Mouse (Mus musculus): ENCODE results near the gene Pigk. TPM values are rescaled to one million over a fixed set of nuclear protein-coding genes. Genes with fewer than 3 reads are reported as not detected.
A peak's percentile ranks its signal among the peaks of the same experiment; 100 is the strongest.

Pigk gene
- polyA plus RNA-seq, 1 experiment: 17.0 TPM

- no peak for TF ChIP-seq POLR2A (IDR thresholded peaks at IDR 0.05; ENCODE audit: borderline replicate concordance, extremely low read depth, insufficient read depth, insufficient read length, poor library complexity, severe bottlenecking)
- TF ChIP-seq CTCF (IDR thresholded peaks at IDR 0.05; ENCODE audit: borderline replicate concordance, extremely low read depth, insufficient read depth, insufficient read length): no peak
- DNase-seq (ENCODE audit: low read depth): peak; percentile 75
Observed at GRCm38 (mm10) chr3:152928287-152928975, 214.5 kb downstream of the Pigk start.

GRCm38 (mm10) chr3:152929256-152929787, 215.4 kb downstream of the Pigk start:
- no peak for DNase-seq (ENCODE audit: low read depth)
- TF ChIP-seq POLR2A (IDR thresholded peaks at IDR 0.05; ENCODE audit: borderline replicate concordance, extremely low read depth, insufficient read depth, insufficient read length, poor library complexity, severe bottlenecking) (no peak), CTCF (IDR thresholded peaks at IDR 0.05; ENCODE audit: borderline replicate concordance, extremely low read depth, insufficient read depth, insufficient read length) (no peak)

- no peak for TF ChIP-seq CTCF (IDR thresholded peaks at IDR 0.05; ENCODE audit: borderline replicate concordance, extremely low read depth, insufficient read depth, insufficient read length)
- TF ChIP-seq POLR2A (IDR thresholded peaks at IDR 0.05; ENCODE audit: borderline replicate concordance, extremely low read depth, insufficient read depth, insufficient read length, poor library complexity, severe bottlenecking): no peak
- no peak for DNase-seq (ENCODE audit: low read depth)
Observed at GRCm38 (mm10) chr3:152929788-152930281, 215.9 kb downstream of the Pigk start.

GRCm38 (mm10) chr3:152931354-152931753, 217.5 kb downstream of the Pigk start:
- DNase-seq (ENCODE audit: low read depth): no peak
- TF ChIP-seq POLR2A (IDR thresholded peaks at IDR 0.05; ENCODE audit: borderline replicate concordance, extremely low read depth, insufficient read depth, insufficient read length, poor library complexity, severe bottlenecking) (no peak), CTCF (IDR thresholded peaks at IDR 0.05; ENCODE audit: borderline replicate concordance, extremely low read depth, insufficient read depth, insufficient read length) (no peak)

GRCm38 (mm10) chr3:152932096-152932495, 218.2 kb downstream of the Pigk start:
- no peak for DNase-seq (ENCODE audit: low read depth)
- TF ChIP-seq CTCF (IDR thresholded peaks at IDR 0.05; ENCODE audit: borderline replicate concordance, extremely low read depth, insufficient read depth, insufficient read length) (no peak), POLR2A (IDR thresholded peaks at IDR 0.05; ENCODE audit: borderline replicate concordance, extremely low read depth, insufficient read depth, insufficient read length, poor library complexity, severe bottlenecking) (no peak)

GRCm38 (mm10) chr3:152932544-152932943, 218.6 kb downstream of the Pigk start:
- TF ChIP-seq CTCF (IDR thresholded peaks at IDR 0.05; ENCODE audit: borderline replicate concordance, extremely low read depth, insufficient read depth, insufficient read length): no peak
- no peak for TF ChIP-seq POLR2A (IDR thresholded peaks at IDR 0.05; ENCODE audit: borderline replicate concordance, extremely low read depth, insufficient read depth, insufficient read length, poor library complexity, severe bottlenecking)
- DNase-seq (ENCODE audit: low read depth): no peak

GRCm38 (mm10) chr3:152933737-152934136, 219.8 kb downstream of the Pigk start:
- TF ChIP-seq CTCF (IDR thresholded peaks at IDR 0.05; ENCODE audit: borderline replicate concordance, extremely low read depth, insufficient read depth, insufficient read length): no peak
- no peak for TF ChIP-seq POLR2A (IDR thresholded peaks at IDR 0.05; ENCODE audit: borderline replicate concordance, extremely low read depth, insufficient read depth, insufficient read length, poor library complexity, severe bottlenecking)
- no peak for DNase-seq (ENCODE audit: low read depth)

DNA sequence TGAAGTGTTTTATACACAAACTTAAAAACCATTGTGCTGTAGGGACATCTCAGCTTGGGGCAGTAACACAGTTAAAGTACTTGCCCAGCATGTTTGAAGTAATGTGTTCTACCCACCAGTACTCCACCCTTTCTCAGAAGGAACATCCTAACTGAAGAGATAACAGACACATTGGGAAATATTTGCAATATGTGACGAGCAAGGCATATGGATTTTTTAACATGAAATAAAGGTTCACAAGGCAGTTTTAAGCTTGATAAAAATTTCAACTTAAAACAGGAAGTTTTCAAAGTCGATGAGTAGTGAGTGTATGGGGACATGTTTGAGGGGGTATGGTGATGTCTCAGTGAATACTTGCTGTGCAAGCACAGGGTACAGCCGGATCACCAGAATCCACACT, 222.4 kb downstream of the Pigk start:
- TF ChIP-seq CTCF (IDR thresholded peaks at IDR 0.05; ENCODE audit: borderline replicate concordance, extremely low read depth, insufficient read depth, insufficient read length) (no peak), POLR2A (IDR thresholded peaks at IDR 0.05; ENCODE audit: borderline replicate concordance, extremely low read depth, insufficient read depth, insufficient read length, poor library complexity, severe bottlenecking) (no peak)
- no peak for DNase-seq (ENCODE audit: low read depth)

- no peak for DNase-seq (ENCODE audit: low read depth)
- TF ChIP-seq POLR2A (IDR thresholded peaks at IDR 0.05; ENCODE audit: borderline replicate concordance, extremely low read depth, insufficient read depth, insufficient read length, poor library complexity, severe bottlenecking) (no peak), CTCF (IDR thresholded peaks at IDR 0.05; ENCODE audit: borderline replicate concordance, extremely low read depth, insufficient read depth, insufficient read length) (no peak)
Observed at GRCm38 (mm10) chr3:152941671-152942070, 227.8 kb downstream of the Pigk start.

DNA sequence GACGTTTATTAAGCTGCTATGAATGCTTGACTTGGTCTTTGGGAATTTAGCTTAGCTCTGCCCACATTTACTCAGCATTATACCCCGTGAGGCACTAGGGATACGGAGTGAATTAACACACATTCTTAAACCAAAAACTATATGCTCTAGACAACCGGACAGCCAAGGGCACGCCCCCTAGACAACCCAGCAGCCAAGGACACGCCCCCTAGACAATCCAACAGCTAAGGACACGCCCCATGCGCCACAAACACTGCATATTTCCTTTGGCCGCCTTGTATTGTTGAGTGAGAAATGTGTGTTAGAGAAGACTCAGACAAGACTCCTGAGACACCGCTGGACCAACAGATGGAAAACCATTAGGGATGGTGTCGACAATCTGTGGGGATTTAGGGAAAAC, 229.1 kb downstream of the Pigk start:
- DNase-seq (ENCODE audit: low read depth): no peak
- TF ChIP-seq POLR2A (IDR thresholded peaks at IDR 0.05; ENCODE audit: borderline replicate concordance, extremely low read depth, insufficient read depth, insufficient read length, poor library complexity, severe bottlenecking) (no peak), CTCF (IDR thresholded peaks at IDR 0.05; ENCODE audit: borderline replicate concordance, extremely low read depth, insufficient read depth, insufficient read length) (no peak)

DNA sequence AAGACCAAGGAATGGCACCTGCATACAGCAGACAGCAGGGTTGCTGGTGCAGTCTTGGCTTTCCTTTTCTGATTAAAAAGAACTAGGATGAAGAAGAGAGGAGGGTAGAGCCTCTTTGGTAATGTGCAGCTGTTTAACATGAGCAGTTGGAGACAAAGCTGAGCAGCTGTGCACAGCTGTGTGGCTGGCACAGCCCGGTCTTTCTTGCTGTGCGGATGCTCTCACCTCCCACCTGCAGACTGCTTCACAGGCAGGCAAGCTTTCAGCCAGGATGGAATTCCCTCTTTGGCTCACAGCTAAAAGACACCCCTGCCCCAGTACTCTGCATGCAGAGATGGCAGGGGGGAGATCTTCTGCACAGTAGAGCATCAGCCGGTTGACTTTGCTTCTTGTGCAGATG, 230.9 kb downstream of the Pigk start:
- DNase-seq (ENCODE audit: low read depth): peak; percentile 57
- TF ChIP-seq CTCF (IDR thresholded peaks at IDR 0.05; ENCODE audit: borderline replicate concordance, extremely low read depth, insufficient read depth, insufficient read length) (no peak), POLR2A (IDR thresholded peaks at IDR 0.05; ENCODE audit: borderline replicate concordance, extremely low read depth, insufficient read depth, insufficient read length, poor library complexity, severe bottlenecking) (no peak)

Measured in brain, embryonic 14.5 days (tissue).